Comparison of ENCODE assay signal across 8 mouse cellular contexts in the genomic region with DNA sequence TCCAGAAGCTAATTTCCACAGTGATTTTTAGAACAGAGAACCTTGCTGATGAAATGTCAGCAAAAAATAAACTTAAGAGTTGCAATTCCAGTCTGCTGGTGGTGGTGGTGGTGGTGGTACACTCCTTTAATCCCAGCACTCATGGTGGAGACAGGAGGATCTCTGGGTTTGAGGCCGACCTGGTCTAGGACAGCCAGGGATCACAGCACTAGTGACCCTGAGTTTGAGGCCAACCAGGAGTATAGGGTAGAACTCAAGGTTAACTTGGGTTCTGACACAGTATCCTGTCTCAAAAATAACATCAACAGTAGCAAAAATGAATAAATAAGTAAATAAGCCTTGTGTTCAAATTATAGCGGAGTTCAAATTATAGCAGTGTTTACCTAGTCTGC. TPM values are rescaled to one million over a fixed set of nuclear protein-coding genes. Genes with fewer than 3 reads are reported as not detected.
A peak's percentile ranks its signal among the peaks of the same experiment; 100 is the strongest.
DNase-seq lines count a peak whose midpoint lies in the region; ATAC-seq and TF ChIP-seq lines count a peak whose summit lies in the region.

No protein-coding gene starts in this region.

- H3K27ac ChIP-seq in heart, embryonic 10.5 days, result peak overlapping the region; percentile 97
- H3K27ac ChIP-seq in forebrain, postnatal 0 days (ENCODE audit: low read depth, low read length), result no peak overlapping the region
- H3K27ac ChIP-seq in liver, embryonic 15.5 days (replicated peaks), result peak overlapping the region; percentile 88

- ATAC-seq in forebrain, postnatal 0 days, result no peak
- ATAC-seq in liver, embryonic 15.5 days (ENCODE audit: insufficient read depth), result no peak
- no peak for ATAC-seq in megakaryocyte-erythroid progenitor cell, adult 5-6 weeks (replicated peaks; ENCODE audit: low FRiP score, low TSS enrichment, poor library complexity, severe bottlenecking)
- no peak for ATAC-seq in activated CD4-positive, CD25-positive, alpha-beta regulatory T cell, adult 4 months

- H3K9ac ChIP-seq in forebrain, postnatal 0 days, result no peak overlapping the region; the same call in 1 of the 2 replicates
- peak overlapping the region; percentile 76 for H3K9ac ChIP-seq in liver, embryonic 15.5 days

- peaks cover 23% of the 10 kb centered on the region for H3K4me1 ChIP-seq in heart, embryonic 10.5 days
- peaks cover 64% of the 10 kb centered on the region for H3K4me1 ChIP-seq in E14TG2a.4 (replicated peaks; ENCODE audit: low read depth, low read length)
- peaks cover 4% of the 10 kb centered on the region; the same call in 1 of the 2 replicates for H3K4me1 ChIP-seq in forebrain, postnatal 0 days (ENCODE audit: insufficient read depth)
- peaks cover 36% of the 10 kb centered on the region for H3K4me1 ChIP-seq in liver, embryonic 15.5 days (replicated peaks)

- no peaks in the 10 kb centered on the region for H3K9me3 ChIP-seq in heart, embryonic 10.5 days
- no peaks in the 10 kb centered on the region for H3K9me3 ChIP-seq in E14TG2a.4 (ENCODE audit: low read length)
- no peaks in the 10 kb centered on the region for H3K9me3 ChIP-seq in forebrain, postnatal 0 days (ENCODE audit: low read length)
- no peaks in the 10 kb centered on the region for H3K9me3 ChIP-seq in liver, embryonic 15.5 days (replicated peaks)

- WGBS in heart, embryonic 10.5 days, result 51% methylated on average over 2 of the region's 2 CpGs
- 56% methylated on average over 2 of the region's 2 CpGs for WGBS in forebrain, postnatal 0 days
- 43% methylated on average over 2 of the region's 2 CpGs for WGBS in liver, embryonic 15.5 days (ENCODE audit: insufficient replicate concordance)

- no peak for DNase-seq in heart, embryonic 10.5 days (ENCODE audit: low spot score)
- DNase-seq in heart, postnatal 25 days (ENCODE audit: low spot score), result no peak
- DNase-seq in forebrain, postnatal 0 days, result no peak
- DNase-seq in left cerebral cortex, adult 8-10 months (ENCODE audit: low spot score in 2 of 2), result no peak

- H3K27me3 ChIP-seq in heart, embryonic 10.5 days (ENCODE audit: insufficient read depth, poor library complexity, severe bottlenecking), result no peaks in the 10 kb centered on the region
- H3K27me3 ChIP-seq in E14TG2a.4 (ENCODE audit: insufficient read depth, low read length), result no peaks in the 10 kb centered on the region
- no peaks in the 10 kb centered on the region for H3K27me3 ChIP-seq in forebrain, postnatal 0 days (ENCODE audit: insufficient read depth, low read length)
- H3K27me3 ChIP-seq in liver, embryonic 15.5 days, result no peaks in the 10 kb centered on the region

- intact Hi-C loops in heart, postnatal 25 days (cut with DNase I), result loop anchor here (5.0 kb wide), 1 partner anchor 41 kb away; no protein-coding TSS in a partner anchor

- peak overlapping the region; percentile 52 for H3K4me2 ChIP-seq in forebrain, postnatal 0 days (ENCODE audit: low read depth)
- H3K4me2 ChIP-seq in liver, embryonic 15.5 days, result peak overlapping the region; percentile 90

- peak overlapping the region; percentile 67 for H3K4me3 ChIP-seq in heart, embryonic 10.5 days
- peak overlapping the region; percentile 87 for H3K4me3 ChIP-seq in E14TG2a.4 (replicated peaks; ENCODE audit: low read length)
- peak overlapping the region; percentile 87 for H3K4me3 ChIP-seq in forebrain, postnatal 0 days (ENCODE audit: low read depth, low read length)
- H3K4me3 ChIP-seq in liver, embryonic 15.5 days (replicated peaks), result peak overlapping the region; percentile 80

- H3K36me3 ChIP-seq in heart, embryonic 10.5 days, result no peaks in the 10 kb centered on the region
- no peaks in the 10 kb centered on the region for H3K36me3 ChIP-seq in E14TG2a.4 (ENCODE audit: insufficient read depth, low read length)
- H3K36me3 ChIP-seq in forebrain, postnatal 0 days (ENCODE audit: insufficient read depth), result no peaks in the 10 kb centered on the region
- no peaks in the 10 kb centered on the region for H3K36me3 ChIP-seq in liver, embryonic 15.5 days (replicated peaks)

- no peak for TF ChIP-seq CTCF in E14TG2a.4 (conservative IDR thresholded peaks at IDR 0.05; ENCODE audit: low read length)
- TF ChIP-seq CTCF in forebrain, postnatal 0 days (IDR thresholded peaks at IDR 0.05; ENCODE audit: low read depth), result no peak

RNA-seq across cellular contexts. Expression of a gene that starts 1.6 kb away (rescaled TPM):
- polyA plus RNA-seq in heart, embryonic 10.5 days (2016; fragmentation: Nextera tagmentation; extraction: Ambion mirVana), result 30.7 and 33.3 TPM in 2 replicates
- 100 to 1,000 TPM; 145 to 159 TPM for total RNA-seq in heart, postnatal 25 days (2021)
- 47.5 and 51.0 TPM in 2 replicates for total RNA-seq in forebrain, postnatal 0 days (2014; rRNA removed)
- polyA plus RNA-seq in forebrain, postnatal 0 days (2015; fragmentation: Nextera tagmentation; extraction: Ambion mirVana), result 28.6 and 37.2 TPM in 2 replicates
- 14.4 and 15.0 TPM in 2 replicates for polyA plus RNA-seq in liver, embryonic 15.5 days (2015; fragmentation: Nextera tagmentation; extraction: Ambion mirVana)
- 100 to 1,000 TPM; 247 to 279 (median 255) TPM for total RNA-seq in left cerebral cortex, adult 8-10 months (2022)
- total RNA-seq in megakaryocyte-erythroid progenitor cell, adult 5-6 weeks (2014; fragmentation: Nextera tagmentation), result 46.8 and 49.9 TPM in 2 replicates
- total RNA-seq in megakaryocyte-erythroid progenitor cell, adult 5-6 weeks (2017), result 25.3 and 38.5 TPM in 2 replicates
- 10 to 100 TPM; 14.4 to 15.0 TPM for polyA plus RNA-seq in activated CD4-positive, CD25-positive, alpha-beta regulatory T cell, adult 4 months (2017; shearing (Covaris generic))

RNA-seq across cellular contexts. Expression of a gene that starts 11.5 kb away (rescaled TPM):
- polyA plus RNA-seq in heart, embryonic 10.5 days (2016; fragmentation: Nextera tagmentation; extraction: Ambion mirVana), result 0.31 TPM in 1 of 2 replicates, not detected in the other
- total RNA-seq in heart, postnatal 25 days (2021), result not detected
- total RNA-seq in forebrain, postnatal 0 days (2014; rRNA removed), result not detected in 2 replicates
- not detected in 2 replicates for polyA plus RNA-seq in forebrain, postnatal 0 days (2015; fragmentation: Nextera tagmentation; extraction: Ambion mirVana)
- 4.6 and 5.1 TPM in 2 replicates for polyA plus RNA-seq in liver, embryonic 15.5 days (2015; fragmentation: Nextera tagmentation; extraction: Ambion mirVana)
- not detected for total RNA-seq in left cerebral cortex, adult 8-10 months (2022)
- total RNA-seq in megakaryocyte-erythroid progenitor cell, adult 5-6 weeks (2014; fragmentation: Nextera tagmentation), result not detected in 2 replicates
- total RNA-seq in megakaryocyte-erythroid progenitor cell, adult 5-6 weeks (2017), result not detected in 2 replicates
- not detected for polyA plus RNA-seq in activated CD4-positive, CD25-positive, alpha-beta regulatory T cell, adult 4 months (2017; shearing (Covaris generic))

RNA-seq across cellular contexts. Expression of a gene that starts 27.5 kb away (rescaled TPM):
- 0.04 TPM in 1 of 2 replicates, not detected in the other for polyA plus RNA-seq in heart, embryonic 10.5 days (2016; fragmentation: Nextera tagmentation; extraction: Ambion mirVana)
- not detected for total RNA-seq in heart, postnatal 25 days (2021)
- under 0.01 TPM in 1 of 2 replicates, not detected in the other for total RNA-seq in forebrain, postnatal 0 days (2014; rRNA removed)
- polyA plus RNA-seq in forebrain, postnatal 0 days (2015; fragmentation: Nextera tagmentation; extraction: Ambion mirVana), result not detected in 2 replicates
- 0.71 and 0.82 TPM in 2 replicates for polyA plus RNA-seq in liver, embryonic 15.5 days (2015; fragmentation: Nextera tagmentation; extraction: Ambion mirVana)
- total RNA-seq in left cerebral cortex, adult 8-10 months (2022), result under 1 TPM; 0.09 to 0.18 (median 0.16) TPM
- total RNA-seq in megakaryocyte-erythroid progenitor cell, adult 5-6 weeks (2014; fragmentation: Nextera tagmentation), result not detected in 2 replicates
- not detected in 2 replicates for total RNA-seq in megakaryocyte-erythroid progenitor cell, adult 5-6 weeks (2017)
- under 1 TPM in 1 of 2 experiments, not detected in 1; 0.07 TPM for polyA plus RNA-seq in activated CD4-positive, CD25-positive, alpha-beta regulatory T cell, adult 4 months (2017; shearing (Covaris generic))

RNA-seq across cellular contexts. Expression of a gene that starts 40.0 kb away (rescaled TPM):
- 0.91 and 4.8 TPM in 2 replicates for polyA plus RNA-seq in heart, embryonic 10.5 days (2016; fragmentation: Nextera tagmentation; extraction: Ambion mirVana)
- total RNA-seq in heart, postnatal 25 days (2021), result 1 to 10 TPM in 1 of 2 experiments, under 1 TPM in 1; 0.89 to 1.1 TPM
- total RNA-seq in forebrain, postnatal 0 days (2014; rRNA removed), result 2.5 and 5.1 TPM in 2 replicates
- 0.89 and 1.2 TPM in 2 replicates for polyA plus RNA-seq in forebrain, postnatal 0 days (2015; fragmentation: Nextera tagmentation; extraction: Ambion mirVana)
- 0.31 and 0.32 TPM in 2 replicates for polyA plus RNA-seq in liver, embryonic 15.5 days (2015; fragmentation: Nextera tagmentation; extraction: Ambion mirVana)
- total RNA-seq in left cerebral cortex, adult 8-10 months (2022), result 1 to 10 TPM; 2.9 to 5.4 (median 3.2) TPM
- total RNA-seq in megakaryocyte-erythroid progenitor cell, adult 5-6 weeks (2014; fragmentation: Nextera tagmentation), result not detected in 2 replicates
- not detected in 2 replicates for total RNA-seq in megakaryocyte-erythroid progenitor cell, adult 5-6 weeks (2017)
- under 1 TPM; 0.15 to 0.75 TPM for polyA plus RNA-seq in activated CD4-positive, CD25-positive, alpha-beta regulatory T cell, adult 4 months (2017; shearing (Covaris generic))

RNA-seq across cellular contexts. Expression of a gene that starts 60.0 kb away (rescaled TPM):
- 0.87 and 3.1 TPM in 2 replicates for polyA plus RNA-seq in heart, embryonic 10.5 days (2016; fragmentation: Nextera tagmentation; extraction: Ambion mirVana)
- total RNA-seq in heart, postnatal 25 days (2021), result 1 to 10 TPM; 3.0 to 3.4 TPM
- 0.52 and 0.69 TPM in 2 replicates for total RNA-seq in forebrain, postnatal 0 days (2014; rRNA removed)
- 0.81 and 0.99 TPM in 2 replicates for polyA plus RNA-seq in forebrain, postnatal 0 days (2015; fragmentation: Nextera tagmentation; extraction: Ambion mirVana)
- polyA plus RNA-seq in liver, embryonic 15.5 days (2015; fragmentation: Nextera tagmentation; extraction: Ambion mirVana), result 14.1 and 14.9 TPM in 2 replicates
- total RNA-seq in left cerebral cortex, adult 8-10 months (2022), result 1 to 10 TPM in 2 of 4 experiments, under 1 TPM in 2; 0.74 to 2.6 (median 1.6) TPM
- 20.9 and 31.7 TPM in 2 replicates for total RNA-seq in megakaryocyte-erythroid progenitor cell, adult 5-6 weeks (2014; fragmentation: Nextera tagmentation)
- total RNA-seq in megakaryocyte-erythroid progenitor cell, adult 5-6 weeks (2017), result 10.5 and 10.8 TPM in 2 replicates
- polyA plus RNA-seq in activated CD4-positive, CD25-positive, alpha-beta regulatory T cell, adult 4 months (2017; shearing (Covaris generic)), result 100 to 1,000 TPM; 125 TPM
